Mouse (Mus musculus) liver, postnatal 0 days (tissue): ENCODE measurements around the gene Sash1.

Source experiments
- CTCF ChIP-seq: sonication (generic); IDR thresholded peaks from 2 replicates; pipeline ENCODE4 v1.5.1; 2016; ENCODE audit warnings: antibody characterized with exemption, low read depth
- EP300 ChIP-seq: IDR thresholded peaks from 2 replicates; pipeline ENCODE4 v1.6.1; 2016; ENCODE audit warnings: antibody characterized with exemption, low read depth, mild to moderate bottlenecking

- TF ChIP-seq EP300 (no peak), CTCF (no peak)
Observed at GRCm38 (mm10) chr10:8860655-8861054, 25.2 kb downstream of the Sash1 start.
